Mouse (Mus musculus) left cerebral cortex, postnatal 36 days (tissue): ENCODE measurements around the gene Nab1. TPM values are rescaled to one million over a fixed set of nuclear protein-coding genes. Genes with fewer than 3 reads are reported as not detected.
"Not testable (repeated sequence)": the region's sequence is repeated elsewhere in the genome, so short reads cannot be mapped to it uniquely, and the experiment has no call there.

Source experiments
- DNase-seq, 2 experiments: peaks; one replicate each; pipeline ENCODE4 v3.0.0; 2021 to 2022; ENCODE audit warnings: low spot score in 2 of 2, mixed read lengths in 1 of 2
- intact Hi-C: fragments of 180-260 bp; cut with DNase I; formaldehyde crosslinking; loops from one replicate; pipeline ENCODE4 v1.15.1; 2025
- total RNA-seq, 2 experiments: library from RNA; stranded (reverse); gene quantifications; 2 replicates each; pipeline ENCODE4 v1.2.3; 2021

The Nab1 gene
- total RNA-seq, result 10 to 100 TPM; 29.8 to 31.4 TPM

DNA sequence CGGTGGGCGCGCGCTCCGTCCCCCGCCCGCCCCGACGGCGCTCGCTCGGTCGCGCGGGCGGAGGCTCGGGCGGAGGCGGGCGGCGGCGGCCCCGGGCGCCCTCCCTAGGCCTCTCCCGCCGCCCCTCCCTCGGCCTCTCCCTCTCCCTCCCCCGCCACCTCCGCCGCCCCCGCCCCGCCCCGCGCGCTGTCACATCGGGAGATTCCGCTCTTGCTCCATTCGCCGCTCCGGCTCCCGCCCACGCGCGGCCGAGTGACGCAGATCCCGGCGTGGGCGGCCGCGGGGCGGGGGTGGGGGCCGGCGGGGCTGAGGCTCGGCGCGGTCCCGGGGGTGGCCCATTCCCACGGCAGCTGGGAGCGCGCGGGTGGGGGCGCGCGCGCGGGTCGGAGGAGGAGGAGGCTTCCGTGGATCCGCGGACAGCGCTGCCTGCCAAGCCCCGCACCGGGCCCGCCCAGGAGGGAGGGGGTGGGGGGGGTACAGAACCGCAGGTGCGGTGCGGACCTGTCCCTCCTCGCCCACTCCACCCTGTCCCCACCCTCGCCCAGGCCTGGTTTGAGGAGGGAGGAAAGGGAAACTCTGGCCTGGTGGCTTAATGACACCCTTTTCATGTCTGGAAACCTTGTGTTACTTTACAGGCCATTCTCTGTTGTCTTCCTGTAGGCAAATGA, at the start of gene Nab1:
Gene Nab1 (minus strand): TSS at position 366 of the 668 bp plus-strand sequence.
- intact Hi-C loops, result loop anchor here (5.0 kb wide), 1 partner anchor 97 kb away; no protein-coding TSS in a partner anchor
- peak; percentile 62 to 81 for DNase-seq

DNA sequence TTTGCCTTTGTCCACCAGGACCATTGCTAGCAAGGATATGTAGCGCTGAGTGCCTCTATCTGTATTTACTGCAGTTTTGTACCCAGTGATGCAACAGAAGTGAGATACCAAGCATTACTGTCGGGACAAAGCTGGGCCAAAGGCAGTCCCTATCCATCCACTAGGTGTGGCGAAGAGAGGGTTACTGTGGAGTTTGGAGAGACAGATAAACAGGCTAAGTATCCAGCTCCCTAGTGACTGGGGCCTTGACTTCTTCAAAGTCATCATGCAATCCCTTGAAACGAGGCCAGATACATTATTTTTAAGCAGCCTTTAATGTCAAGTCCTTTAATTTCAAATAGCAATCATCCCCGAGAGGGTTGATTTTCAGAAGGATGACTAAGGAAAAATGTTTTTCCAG, 47.0 kb upstream of the Nab1 start:
- DNase-seq, result no peak
- intact Hi-C loops, result no loop called here

DNA sequence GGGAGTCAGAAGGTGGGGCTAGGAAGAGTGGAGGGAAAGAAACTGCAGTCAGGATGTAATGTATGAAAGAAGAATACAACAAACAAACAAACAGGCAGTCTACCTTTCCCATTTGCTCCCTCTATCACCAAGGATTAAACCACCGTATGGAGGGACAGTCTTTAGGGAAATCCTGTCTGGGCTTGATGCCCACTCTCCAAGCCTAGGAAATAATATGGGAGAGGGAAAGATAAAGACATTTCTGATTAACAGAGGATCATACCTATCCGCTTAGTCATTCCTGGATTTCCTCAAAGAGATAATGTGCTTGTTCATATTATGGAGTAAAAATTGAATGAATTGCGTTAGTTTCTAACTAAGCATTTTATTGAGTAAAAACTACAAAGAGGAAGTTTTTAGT, 46.3 kb upstream of the Nab1 start:
- DNase-seq, result no peak
- intact Hi-C loops, result no loop called here

DNA sequence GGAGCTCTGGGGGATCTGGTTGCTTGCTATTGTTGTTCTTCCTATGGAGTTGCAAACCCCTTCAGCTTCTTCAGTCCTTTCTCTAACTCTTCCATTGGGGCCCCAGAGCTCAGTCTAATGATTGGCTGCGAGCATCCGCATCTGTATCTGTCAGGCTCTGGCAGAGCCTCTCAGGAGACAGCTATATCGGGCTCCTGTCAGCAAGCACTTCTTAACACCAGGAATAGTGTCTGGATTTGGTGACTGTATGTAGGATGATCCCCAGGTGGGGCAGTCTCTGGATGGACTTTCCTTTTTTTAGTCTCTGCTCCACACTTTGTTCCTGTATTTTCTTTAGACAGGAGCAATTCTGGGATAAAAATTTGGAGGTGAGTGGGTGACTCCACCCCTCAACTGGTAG, 39.6 kb upstream of the Nab1 start:
- intact Hi-C loops, DNase-seq: not testable (repeated sequence)

DNA sequence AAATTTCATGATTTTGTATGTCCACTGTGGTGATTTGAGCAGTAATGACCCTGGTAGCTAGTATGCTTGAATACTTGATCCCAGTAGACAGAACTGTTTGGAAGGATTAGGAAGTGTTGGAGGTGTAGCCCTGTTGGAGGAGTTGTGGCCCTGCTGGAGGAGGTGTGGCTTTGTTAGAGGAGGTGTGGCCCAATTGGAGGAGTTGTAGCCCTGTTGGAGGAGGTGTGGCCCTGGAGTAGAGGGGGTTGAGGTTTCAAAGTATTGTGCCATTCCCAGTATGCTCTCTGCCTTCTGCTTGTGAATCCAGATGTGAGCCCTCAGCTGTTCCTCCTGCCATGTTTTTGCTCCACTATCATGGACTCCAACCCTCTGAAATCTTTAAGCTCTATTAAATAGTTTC, 29.5 kb upstream of the Nab1 start:
- intact Hi-C loops, result no loop called here
- no peak for DNase-seq

DNA sequence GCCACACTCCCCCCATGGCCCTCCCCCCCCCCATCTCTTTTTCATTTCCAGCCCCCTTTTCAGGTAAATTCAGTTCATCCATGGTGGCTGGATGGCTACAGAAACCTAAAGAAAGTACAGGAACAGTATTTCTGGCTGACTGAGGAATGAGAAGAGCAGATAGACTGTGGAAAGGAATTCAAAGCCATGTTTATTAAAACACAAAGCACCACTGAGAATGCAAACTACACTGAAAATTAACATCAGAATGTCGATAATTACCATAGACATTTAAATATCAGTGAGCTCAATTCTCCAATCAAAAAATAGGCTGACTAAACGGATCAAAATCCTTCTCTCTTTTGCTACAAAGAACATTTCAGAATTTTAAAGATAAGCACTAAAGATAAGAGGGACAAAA, 27.2 kb upstream of the Nab1 start:
- DNase-seq, result no peak
- intact Hi-C loops, result no loop called here

DNA sequence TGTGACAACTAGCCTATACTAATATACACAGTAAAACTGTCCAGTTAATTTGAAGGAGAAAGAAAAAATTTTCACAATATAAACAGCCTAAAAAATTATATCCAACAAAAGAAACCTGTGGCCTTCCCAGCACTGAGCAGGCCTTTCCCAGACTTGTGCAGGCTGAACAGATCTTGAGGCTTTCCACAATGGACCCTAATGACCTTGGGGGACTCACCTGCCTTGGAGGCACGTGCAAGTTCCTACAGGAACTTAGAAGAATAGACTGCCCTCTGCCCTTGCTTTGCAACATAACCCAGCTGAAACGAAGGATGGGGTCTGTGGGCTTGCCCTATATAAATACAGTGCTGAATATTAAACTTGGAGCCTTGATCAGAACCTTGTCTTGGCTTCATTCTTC, 26.8 kb upstream of the Nab1 start:
- intact Hi-C loops, result no loop called here
- no peak for DNase-seq

DNA sequence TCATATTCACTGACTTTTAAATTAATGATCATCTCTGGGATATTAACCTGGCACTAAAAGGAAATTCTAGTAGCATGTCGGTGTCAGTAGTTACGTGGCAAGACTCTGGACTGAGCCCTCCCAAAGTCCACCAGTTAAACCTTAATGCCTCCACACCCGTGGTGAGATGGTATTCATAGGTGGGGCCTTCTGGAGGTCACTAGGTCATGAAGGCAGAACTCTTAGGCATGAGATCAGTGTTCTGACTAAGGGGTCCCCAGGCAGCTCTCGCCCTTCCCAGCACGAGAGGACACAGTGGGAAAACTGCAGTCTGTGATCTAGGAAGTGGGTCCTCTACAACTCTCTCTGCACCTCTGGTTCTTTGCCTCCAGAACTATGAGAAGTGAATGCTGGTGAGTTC, 24.2 kb upstream of the Nab1 start:
- no peak for DNase-seq
- intact Hi-C loops, result no loop called here

DNA sequence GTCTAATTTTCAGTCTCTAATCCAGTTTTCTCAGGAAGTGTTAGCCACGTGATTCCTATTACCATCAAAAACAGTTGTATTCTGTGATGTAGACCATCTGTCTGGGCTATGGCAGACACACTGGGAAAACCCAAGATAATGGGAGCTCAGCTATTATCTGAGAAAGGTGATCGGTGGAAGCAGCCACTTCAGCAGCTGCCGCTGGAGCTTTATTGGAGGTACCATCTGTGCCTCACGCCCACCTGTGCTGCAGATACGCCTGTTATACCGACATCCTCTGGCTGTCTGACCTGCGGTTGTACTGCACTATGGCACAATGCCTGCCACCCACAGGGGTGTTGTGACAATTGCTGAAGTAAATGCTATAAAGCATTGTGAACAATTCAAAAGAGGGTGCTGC, 23.7 kb upstream of the Nab1 start:
- DNase-seq, result peak; percentile 35 to 37

DNA sequence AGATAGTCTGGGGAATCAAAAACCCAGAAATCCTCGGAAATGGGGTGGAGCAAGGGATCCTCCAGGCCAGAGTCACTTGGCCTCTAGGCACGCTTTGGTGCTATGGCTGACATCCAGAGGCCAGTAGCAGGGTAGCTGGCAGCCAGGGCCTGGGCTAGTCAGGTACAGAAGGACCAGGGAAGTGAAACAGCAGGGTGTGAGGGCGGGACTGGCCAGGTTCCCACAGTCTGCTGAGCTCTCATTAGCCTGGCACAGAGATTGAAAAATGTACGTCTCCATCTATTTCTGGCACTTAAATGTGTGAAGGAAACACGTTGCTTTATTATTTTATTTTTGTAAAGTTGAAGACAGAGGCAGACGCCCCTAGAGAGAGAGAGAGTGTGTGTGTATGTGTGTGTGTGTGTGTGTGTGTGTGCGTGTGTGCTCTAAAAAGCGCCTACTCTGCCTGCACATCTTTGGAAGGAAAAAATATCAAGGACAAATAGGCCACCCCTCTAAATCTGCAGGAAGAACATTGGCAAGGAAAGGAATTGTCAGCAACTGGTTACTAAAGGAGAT, 21.0 kb upstream of the Nab1 start:
- DNase-seq, result peak in 1 of 2 experiments; percentile 54
- intact Hi-C loops, result no loop called here

More for the DNA sequence above, 23.7 kb upstream of the Nab1 start:
- intact Hi-C loops, result no loop called here

DNA sequence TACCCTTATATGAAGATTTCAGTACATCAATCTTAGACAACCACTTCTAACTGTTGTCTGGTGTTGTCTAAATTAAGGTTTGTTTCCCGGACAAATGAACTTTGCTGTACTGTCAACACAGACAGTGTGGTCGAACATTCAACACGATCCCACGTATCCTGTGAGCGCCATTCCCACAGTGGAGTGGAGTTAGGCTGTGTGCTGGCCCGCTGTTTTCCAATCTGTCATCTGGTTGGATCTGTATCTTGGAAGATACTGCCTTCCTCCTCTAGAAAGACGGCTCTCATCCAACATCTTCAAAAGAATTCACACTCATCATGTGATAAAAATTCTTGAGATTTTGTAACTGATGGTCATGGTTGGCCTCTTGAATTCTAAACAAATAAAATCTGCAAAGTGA, 19.7 kb upstream of the Nab1 start:
- intact Hi-C loops, result no loop called here
- no peak for DNase-seq

DNA sequence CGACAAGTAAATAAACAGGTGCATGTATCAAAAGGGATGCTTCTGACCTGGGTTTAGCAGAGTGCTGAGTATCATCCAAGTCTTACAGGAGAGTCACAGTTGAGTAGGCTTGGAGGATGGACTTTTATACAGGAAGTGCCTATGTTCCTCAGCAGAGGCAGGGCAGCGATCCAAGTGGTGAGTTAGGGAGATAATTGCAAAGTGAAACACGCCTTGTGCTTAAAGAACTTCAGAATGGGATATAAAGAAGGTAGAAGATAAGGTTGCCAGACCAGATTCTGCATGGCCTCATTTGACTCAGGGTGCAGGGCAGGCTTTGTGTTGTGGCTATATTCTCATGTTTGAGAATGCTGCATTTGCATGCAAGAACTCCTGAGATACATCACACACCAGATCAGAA, 14.8 kb upstream of the Nab1 start:
- no peak for DNase-seq
- intact Hi-C loops, result no loop called here

DNA sequence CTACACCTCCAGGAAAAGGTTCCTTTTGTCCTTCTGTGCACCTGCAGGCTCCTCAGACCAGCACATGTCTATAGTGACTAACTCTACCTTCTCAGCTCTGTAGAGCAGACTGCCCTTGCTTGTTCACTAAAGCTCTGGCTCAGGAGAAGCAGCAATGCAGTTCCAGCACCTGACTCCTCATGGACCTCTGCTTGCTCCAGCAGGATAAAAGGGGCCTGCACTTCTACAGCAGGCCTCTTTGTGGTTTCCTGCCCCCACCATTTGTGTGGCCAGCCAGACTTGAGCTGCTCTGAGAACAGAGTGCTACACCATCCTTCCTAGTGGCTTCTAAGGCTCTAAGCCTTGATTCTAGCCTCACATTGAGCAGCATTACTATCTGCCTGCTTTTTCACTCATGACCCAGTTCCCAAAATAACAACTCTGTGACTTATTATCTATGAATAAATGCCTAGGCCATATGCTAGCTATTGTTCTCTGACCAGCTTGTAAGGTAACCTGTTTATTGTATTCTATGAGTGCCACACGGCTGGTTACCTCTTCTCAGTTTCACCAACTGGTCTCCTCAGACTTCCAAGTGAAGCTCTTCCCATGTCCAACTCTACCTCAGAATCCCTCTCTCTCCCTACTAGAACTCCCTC, 11.4 kb upstream of the Nab1 start:
- no peak for DNase-seq
- intact Hi-C loops, result no loop called here

DNA sequence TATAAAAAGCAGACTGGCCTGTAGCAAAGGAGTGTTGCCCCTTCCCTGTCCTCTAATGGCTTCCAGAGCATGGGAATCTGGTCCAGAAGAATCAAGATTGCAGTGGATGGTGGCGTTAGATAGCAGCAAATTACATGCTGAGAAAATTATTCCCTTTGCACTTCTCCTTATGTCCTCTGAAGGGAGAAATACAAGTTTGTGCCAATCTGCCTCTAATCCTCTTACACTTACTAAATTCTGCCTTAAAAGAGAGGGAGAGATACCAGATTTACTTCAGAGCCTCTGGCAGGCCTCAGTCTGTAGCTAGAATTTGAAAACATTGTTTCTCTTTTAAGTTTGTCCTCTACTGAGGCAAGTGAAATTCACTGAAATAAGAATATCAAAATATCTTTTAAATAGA, 5.7 kb upstream of the Nab1 start:
- DNase-seq, result no peak
- intact Hi-C loops, result no loop called here

DNA sequence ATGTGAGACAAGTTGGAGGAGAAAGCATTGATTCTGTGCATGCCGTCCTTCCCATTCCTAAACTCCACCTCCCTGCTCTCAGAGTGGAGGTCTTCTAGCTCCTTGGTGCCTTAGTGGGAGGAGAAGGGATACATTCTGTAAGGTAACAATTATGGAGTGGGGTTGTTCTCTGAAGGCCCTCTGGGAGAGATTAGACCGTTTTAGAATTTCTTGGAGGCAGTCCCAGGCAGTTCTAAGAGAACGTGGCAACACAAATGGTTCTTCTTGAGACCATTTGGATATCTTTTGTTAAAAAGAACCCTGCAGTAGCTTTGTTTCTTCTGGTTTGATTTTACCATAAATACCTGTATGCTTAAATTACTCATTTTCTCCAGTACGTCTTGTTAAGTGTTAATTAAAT, 1.8 kb upstream of the Nab1 start:
- DNase-seq, result no peak
- intact Hi-C loops, result loop anchor here (5.0 kb wide), 1 partner anchor 95 kb away; no protein-coding TSS in a partner anchor

DNA sequence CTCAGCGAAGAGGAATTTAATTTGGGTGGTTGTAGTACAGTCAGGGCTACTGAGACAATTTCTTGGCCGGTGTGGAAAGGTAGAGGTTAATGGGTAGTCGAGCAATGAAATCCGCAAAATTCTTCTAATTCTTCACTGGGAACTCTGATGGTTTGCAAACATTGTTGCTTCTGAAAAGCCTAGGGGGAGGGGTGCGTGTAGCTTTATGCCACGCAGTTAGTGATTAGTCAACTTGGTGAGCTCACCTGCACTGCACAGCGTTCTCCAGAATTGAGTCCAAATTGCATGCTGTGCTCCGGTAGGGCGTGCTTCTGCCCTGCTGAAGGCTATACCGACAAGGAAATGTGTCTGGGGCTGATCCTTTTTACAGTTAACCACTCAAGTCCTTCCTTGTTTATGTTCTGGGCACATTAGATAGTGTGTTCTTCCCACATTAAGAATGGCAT, 1.2 kb upstream of the Nab1 start:
- no peak for DNase-seq
- intact Hi-C loops, result loop anchor here (5.0 kb wide), 1 partner anchor 96 kb away; no protein-coding TSS in a partner anchor

DNA sequence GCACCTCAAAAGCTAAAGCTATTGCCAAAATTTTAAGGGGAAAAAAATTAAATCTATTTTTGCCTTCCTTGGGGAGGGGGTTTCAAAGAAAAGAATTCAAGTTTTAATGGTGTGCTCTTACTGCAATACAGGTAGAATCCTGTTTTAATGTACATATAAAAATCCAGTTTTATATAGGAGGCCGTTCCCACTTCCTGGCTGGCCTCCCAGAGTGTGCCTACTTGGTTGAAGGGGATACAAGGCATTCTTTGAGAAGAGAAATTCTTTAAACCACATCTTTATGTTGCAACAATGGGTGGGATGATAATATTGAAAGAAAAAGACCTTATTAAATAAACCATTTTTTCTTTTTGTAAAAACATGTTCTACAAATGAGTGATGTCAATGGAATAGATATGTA, 611 bp upstream of the Nab1 start:
- intact Hi-C loops, result loop anchor here (5.0 kb wide), 1 partner anchor 96 kb away; no protein-coding TSS in a partner anchor

DNA sequence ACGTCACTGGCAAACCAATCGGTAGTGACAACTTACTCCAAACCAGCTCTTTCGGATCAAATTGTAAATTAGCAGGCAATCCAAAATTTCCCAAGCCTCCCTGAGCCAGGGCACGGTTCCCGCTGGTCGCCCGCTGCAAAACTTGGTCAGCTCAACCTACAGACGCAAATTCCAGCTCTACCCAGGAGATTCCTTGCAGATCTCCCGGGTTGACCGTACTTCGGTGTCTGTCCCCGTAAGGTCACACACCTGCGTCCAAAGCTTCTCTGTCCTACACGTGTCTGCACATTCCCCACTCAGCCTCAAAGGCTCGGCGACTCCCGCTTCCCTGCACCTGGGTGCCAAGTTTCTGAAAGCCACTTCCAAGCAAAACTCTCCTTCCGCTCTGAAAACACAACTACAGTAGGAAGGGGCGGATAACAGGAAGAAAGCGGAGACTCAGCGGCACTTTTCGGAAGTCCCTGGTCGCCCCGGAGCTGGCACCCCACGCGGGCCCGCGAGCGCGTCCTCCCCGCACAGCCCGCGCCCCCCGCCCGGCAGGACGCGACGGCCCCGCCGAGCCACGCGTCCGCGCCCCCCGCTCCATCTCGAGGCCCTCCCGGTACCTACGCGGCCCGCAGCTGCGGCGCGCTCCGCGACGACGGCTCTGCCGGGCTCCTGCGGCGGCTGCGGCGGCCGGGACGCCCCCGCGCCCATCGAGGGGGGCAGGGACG, 722 bp downstream of the Nab1 start:
- peak; percentile 67 to 68 for DNase-seq
- intact Hi-C loops, result loop anchor here (5.0 to 10.0 kb wide), 3 partner anchors 98 to 225 kb away; partner anchors contain the start of genes Mfsd6 and Nemp2

More for the DNA sequence above, 611 bp upstream of the Nab1 start:
- DNase-seq, result no peak

DNA sequence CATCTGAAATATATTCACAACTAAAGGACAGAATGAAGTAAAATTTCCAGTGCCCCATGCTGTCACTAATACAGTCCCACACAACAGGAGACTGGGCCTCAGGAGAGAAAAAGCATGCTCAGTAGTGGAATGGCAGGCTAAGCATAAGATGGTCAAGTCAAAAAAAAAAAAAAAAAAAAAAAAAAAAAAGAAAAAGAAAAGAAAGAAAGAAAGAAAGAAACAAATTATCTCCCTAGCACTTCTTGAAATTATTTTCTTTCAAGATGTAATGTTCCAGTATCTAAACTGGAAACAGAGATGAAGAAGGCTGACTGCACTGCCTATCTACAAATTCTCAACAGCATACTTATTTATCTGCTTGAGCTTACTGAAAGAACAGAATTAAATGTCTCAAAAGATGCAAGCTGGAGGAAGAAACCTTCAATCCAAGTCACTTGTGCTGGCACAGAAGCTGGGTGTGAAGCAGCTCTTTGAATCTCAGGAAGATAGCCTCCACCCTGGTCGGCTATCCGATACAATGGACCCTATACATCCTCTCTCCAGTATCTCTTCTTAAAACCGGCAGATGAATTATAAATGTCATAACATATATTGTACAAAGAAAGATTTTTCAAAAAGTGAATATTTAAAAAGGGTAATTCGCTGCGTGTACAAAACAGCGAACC, 1.6 kb downstream of the Nab1 start:
- no peak for DNase-seq
- intact Hi-C loops, result loop anchor here (5.0 to 10.0 kb wide), 2 partner anchors 133 to 226 kb away; partner anchors contain the start of genes Mfsd6 and Nemp2
